Mouse (Mus musculus): ENCODE results near the gene Tmem176b. TPM values are rescaled to one million over a fixed set of nuclear protein-coding genes. Genes with fewer than 3 reads are reported as not detected.

Gene Tmem176b
- total RNA-seq, 2 experiments from 2014 or later: 45.6 to 47.8 TPM

GRCm38 (mm10) chr6:48801897-48802296 lies 39.4 kb downstream of the Tmem176b start:
- no peak for DNase-seq (ENCODE audit: low spot score in 2 of 2)

DNA sequence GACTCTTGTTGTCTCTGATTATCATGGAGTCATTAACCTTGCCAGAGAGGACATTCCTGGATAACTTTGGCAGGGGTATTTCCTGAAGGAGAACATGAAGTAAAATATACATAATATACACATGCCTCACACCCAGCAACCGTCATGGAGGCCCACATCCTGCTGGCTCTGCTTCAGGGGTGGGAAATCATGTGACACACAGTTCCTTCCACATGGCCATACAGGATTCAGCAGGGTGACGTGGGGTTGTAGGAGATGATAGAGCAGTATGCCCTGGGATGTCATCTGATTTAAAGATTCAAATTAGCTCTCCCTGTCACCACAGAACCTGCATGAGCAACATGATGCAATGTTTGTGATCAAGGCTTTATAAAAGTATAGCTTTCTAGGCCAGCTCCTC lies 53.4 kb downstream of the Tmem176b start:
- DNase-seq (ENCODE audit: low spot score in 2 of 2): no peak

- no peak for DNase-seq (ENCODE audit: low spot score in 2 of 2)
Measured at GRCm38 (mm10) chr6:48785601-48786000, 55.7 kb downstream of the Tmem176b start.

DNA sequence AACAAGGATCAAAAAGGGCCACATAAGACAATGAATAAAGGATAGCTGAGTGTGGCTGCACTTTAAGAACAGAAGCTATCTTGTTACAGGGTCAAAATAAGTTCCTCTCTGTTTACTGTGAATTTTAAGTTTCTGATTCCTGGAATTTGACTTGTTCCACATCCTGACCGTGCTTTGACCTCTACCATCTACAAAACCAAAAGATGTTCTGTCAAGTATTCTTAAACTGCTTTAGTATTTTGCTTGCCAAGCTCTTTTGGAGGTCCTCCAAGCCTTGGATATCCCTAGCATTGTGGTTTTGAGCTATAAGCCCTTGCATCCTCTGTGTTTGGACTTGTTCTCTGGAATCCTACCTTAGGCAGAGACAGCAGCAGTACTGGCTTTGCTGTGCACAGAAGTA lies 56.1 kb downstream of the Tmem176b start:
- DNase-seq (ENCODE audit: low spot score in 2 of 2): no peak

- DNase-seq (ENCODE audit: low spot score in 2 of 2): no peak
Measured at GRCm38 (mm10) chr6:48784406-48784805, 56.9 kb downstream of the Tmem176b start.

Other genes with a start within 250 kb of the Tmem176b start
- 10 to 100 TPM; 29.2 to 30.1 TPM for gene Repin1, start 247.6 kb downstream of the Tmem176b start, total RNA-seq (2021)
- gene Gm44965, start 247.6 kb downstream of the Tmem176b start, total RNA-seq (2021): not detected
- gene Zfp775, start 239.4 kb downstream of the Tmem176b start, total RNA-seq (2021): 1 to 10 TPM; 5.6 to 6.6 TPM
- 10 to 100 TPM; 13.7 to 15.5 TPM for gene AI854703, start 214.7 kb downstream of the Tmem176b start, total RNA-seq (2021)
- gene Gimap8, start 194.3 kb downstream of the Tmem176b start, total RNA-seq (2021): 1 to 10 TPM; 1.5 to 1.7 TPM
- gene Gimap9, start 165.4 kb downstream of the Tmem176b start, total RNA-seq (2021): 1 to 10 TPM; 1.0 to 1.4 TPM
- under 1 TPM; 0.58 to 0.71 TPM for gene Gimap4, start 156.9 kb downstream of the Tmem176b start, total RNA-seq (2021)
- gene Gimap6, start 133.3 kb downstream of the Tmem176b start, total RNA-seq (2021): 1 to 10 TPM; 6.2 to 8.2 TPM
- not detected for gene Gm28053, start 122.9 kb downstream of the Tmem176b start, total RNA-seq (2021)
- gene Gimap7, start 122.9 kb downstream of the Tmem176b start, total RNA-seq (2021): not detected
- 1 to 10 TPM; 3.0 to 3.2 TPM for gene Gimap1, start 102.4 kb downstream of the Tmem176b start, total RNA-seq (2021)
- 1 to 10 TPM in 1 of 2 experiments, under 1 TPM in 1; 0.98 to 1.2 TPM for gene Gimap5, start 95.3 kb downstream of the Tmem176b start, total RNA-seq (2021)
- gene Gimap3, start 70.6 kb downstream of the Tmem176b start, total RNA-seq (2021): not detected
- gene Tmem176a, start 577 bp downstream of the Tmem176b start, total RNA-seq (2021): 10 to 100 TPM; 14.7 to 15.4 TPM
- gene Aoc1, start 31.4 kb upstream of the Tmem176b start, total RNA-seq (2021): not detected
- gene 1600015I10Rik, start 88.4 kb upstream of the Tmem176b start, total RNA-seq (2021): not detected
- not detected for gene Doxl2, start 133.5 kb upstream of the Tmem176b start, total RNA-seq (2021)
- gene Svs1, start 145.4 kb upstream of the Tmem176b start, total RNA-seq (2021): not detected
- gene Gpnmb, start 195.1 kb upstream of the Tmem176b start, total RNA-seq (2021): under 1 TPM; 0.53 to 0.58 TPM
- gene Malsu1, start 232.3 kb upstream of the Tmem176b start, total RNA-seq (2021): 10 to 100 TPM; 24.5 to 34.2 TPM

All from layer of hippocampus, postnatal 10 days (tissue).